Mouse (Mus musculus): ENCODE measurements around the gene Rnf144a. TPM values are rescaled to one million over a fixed set of nuclear protein-coding genes. Genes with fewer than 3 reads are reported as not detected.
"Not testable (repeated sequence)": the region's sequence is repeated elsewhere in the genome, so short reads cannot be mapped to it uniquely, and the experiment has no call there.

The Rnf144a gene
- total RNA-seq, 2 experiments from 2014 or later = 13.5 to 33.5 TPM

- no peak for ATAC-seq (replicated peaks; ENCODE audit: poor library complexity, severe bottlenecking)
Observed at GRCm38 (mm10) chr12:26331048-26331447, 84.0 kb downstream of the Rnf144a start.

GRCm38 (mm10) chr12:26329756-26330155 lies 85.3 kb downstream of the Rnf144a start:
- no peak for ATAC-seq (replicated peaks; ENCODE audit: poor library complexity, severe bottlenecking)

- ATAC-seq (replicated peaks; ENCODE audit: poor library complexity, severe bottlenecking) = no peak
Observed at GRCm38 (mm10) chr12:26329031-26329675, 85.9 kb downstream of the Rnf144a start.

GRCm38 (mm10) chr12:26323783-26324364 lies 91.2 kb downstream of the Rnf144a start:
- no peak for ATAC-seq (replicated peaks; ENCODE audit: poor library complexity, severe bottlenecking)

GRCm38 (mm10) chr12:26316261-26316660 lies 98.8 kb downstream of the Rnf144a start:
- ATAC-seq (replicated peaks; ENCODE audit: poor library complexity, severe bottlenecking) = peak; percentile 74

GRCm38 (mm10) chr12:26314959-26315358 lies 100.1 kb downstream of the Rnf144a start:
- peak; percentile 66 for ATAC-seq (replicated peaks; ENCODE audit: poor library complexity, severe bottlenecking)

GRCm38 (mm10) chr12:26311548-26311947 lies 103.5 kb downstream of the Rnf144a start:
- peak; percentile 61 for ATAC-seq (replicated peaks; ENCODE audit: poor library complexity, severe bottlenecking)

GRCm38 (mm10) chr12:26310247-26310646 lies 104.8 kb downstream of the Rnf144a start:
- ATAC-seq (replicated peaks; ENCODE audit: poor library complexity, severe bottlenecking) = no peak

- no peak for ATAC-seq (replicated peaks; ENCODE audit: poor library complexity, severe bottlenecking)
Observed at GRCm38 (mm10) chr12:26302886-26303285, 112.2 kb downstream of the Rnf144a start.

GRCm38 (mm10) chr12:26299515-26300090 lies 115.5 kb downstream of the Rnf144a start:
- no peak for ATAC-seq (replicated peaks; ENCODE audit: poor library complexity, severe bottlenecking)

GRCm38 (mm10) chr12:26295995-26296394 lies 119.1 kb downstream of the Rnf144a start:
- ATAC-seq (replicated peaks; ENCODE audit: poor library complexity, severe bottlenecking) = not testable (repeated sequence)

- ATAC-seq (replicated peaks; ENCODE audit: poor library complexity, severe bottlenecking) = peak; percentile 56; the same call in 1 of the 2 replicates
Observed at GRCm38 (mm10) chr12:26289200-26289599, 125.9 kb downstream of the Rnf144a start.

- ATAC-seq (replicated peaks; ENCODE audit: poor library complexity, severe bottlenecking) = peak; percentile 71
Observed at GRCm38 (mm10) chr12:26288347-26288746, 126.7 kb downstream of the Rnf144a start.

- ATAC-seq (replicated peaks; ENCODE audit: poor library complexity, severe bottlenecking) = no peak
Observed at GRCm38 (mm10) chr12:26285939-26286338, 129.1 kb downstream of the Rnf144a start.

GRCm38 (mm10) chr12:26285460-26285859 lies 129.6 kb downstream of the Rnf144a start:
- ATAC-seq (replicated peaks; ENCODE audit: poor library complexity, severe bottlenecking) = no peak

GRCm38 (mm10) chr12:26280719-26281480 lies 134.2 kb downstream of the Rnf144a start:
- ATAC-seq (replicated peaks; ENCODE audit: poor library complexity, severe bottlenecking) = peak; percentile 92

GRCm38 (mm10) chr12:26277002-26277669 lies 137.9 kb downstream of the Rnf144a start:
- peak; percentile 42; the same call in 1 of the 2 replicates for ATAC-seq (replicated peaks; ENCODE audit: poor library complexity, severe bottlenecking)

- ATAC-seq (replicated peaks; ENCODE audit: poor library complexity, severe bottlenecking) = no peak
Observed at GRCm38 (mm10) chr12:26276556-26276955, 138.5 kb downstream of the Rnf144a start.

All from granulocyte monocyte progenitor cell, adult 5-6 weeks (primary cell).